Mouse (Mus musculus) thymus, adult 2 months (tissue): Measurements from ENCODE around the gene Pptc7.

Source experiments
- CTCF ChIP-seq: fragments of 200-500 bp; IDR thresholded peaks from 2 replicates; pipeline ENCODE4 v1.5.1; 2012; ENCODE audit warnings: mild to moderate bottlenecking, control low read depth, low read length, moderate library complexity, borderline replicate concordance; ENCODE audit not compliant: control insufficient read depth, poor library complexity, insufficient read depth; ENCODE audit errors: extremely low read depth
- POLR2A ChIP-seq: fragments of 200-500 bp; IDR thresholded peaks from 2 replicates; pipeline ENCODE4 v1.6.1; 2012; ENCODE audit warnings: mild to moderate bottlenecking, low read length, control low read depth, moderate library complexity; ENCODE audit not compliant: control insufficient read depth, poor library complexity, insufficient read depth; ENCODE audit errors: extremely low read depth

DNA sequence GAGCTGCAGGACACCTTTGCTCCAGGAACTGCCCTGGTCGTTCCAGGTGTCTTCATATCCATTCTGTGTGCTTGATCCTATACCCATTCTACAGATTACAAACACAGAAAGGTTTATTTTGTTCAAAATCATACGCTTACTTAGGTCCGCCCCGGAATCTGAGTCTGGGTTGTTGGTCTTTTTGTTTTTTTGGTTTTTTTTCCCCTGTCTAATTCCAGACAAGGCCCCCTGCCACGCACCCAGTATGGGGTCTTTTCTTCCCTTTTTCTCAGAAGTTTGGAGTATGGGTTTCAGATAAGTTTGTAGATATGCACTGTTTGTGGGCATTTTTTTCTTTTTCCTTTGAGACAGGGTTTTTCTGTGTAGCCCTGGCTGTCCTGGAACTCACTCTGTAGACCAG is 88.7 kb downstream of the Pptc7 start:
- no peak for TF ChIP-seq CTCF
- no peak for TF ChIP-seq POLR2A
